Comparison of ENCODE assay signal across 8 mouse cellular contexts in the genomic region with DNA sequence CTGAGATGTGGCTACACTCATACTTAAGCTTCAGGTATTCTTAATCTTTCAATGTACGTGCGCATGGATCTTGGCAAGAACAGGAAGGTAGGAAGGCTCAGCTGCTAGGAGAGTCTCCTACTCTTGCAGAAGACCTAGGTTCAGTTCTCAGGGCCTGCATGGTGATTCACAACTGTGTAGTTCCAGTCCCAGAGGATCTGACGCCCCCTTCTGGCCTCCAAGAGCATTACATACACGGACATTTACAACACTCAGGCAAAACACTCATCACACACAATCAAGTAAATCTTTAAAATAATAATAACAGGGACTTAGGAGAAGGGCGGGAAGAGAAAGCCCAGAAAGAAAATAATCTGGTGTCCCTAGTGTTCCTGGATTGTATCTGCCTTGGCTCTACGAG. TPM values are rescaled to one million over a fixed set of nuclear protein-coding genes. Genes with fewer than 3 reads are reported as not detected.
DNase-seq lines count a peak whose midpoint lies in the region; ATAC-seq and TF ChIP-seq lines count a peak whose summit lies in the region.
"Had no signal": no experiment of that assay in that cellular context is flagged by ENCODE, and none has a peak within 500 bp of the region (broad histone marks: within the 10 kb centered on the region; RNA-seq: fewer than 3 reads in every experiment).

No protein-coding gene starts in this region.

- H3K27me3 ChIP-seq in spleen, adult 2 months (ENCODE audit: control insufficient read depth, insufficient read depth, low read length) = 0 out of 2 replicates have a peak, but pooled peaks cover 1% of the 10 kb centered on the region
- H3K27me3 ChIP-seq in forebrain, embryonic 16.5 days (replicated peaks; ENCODE audit: control insufficient read depth, insufficient read depth, low read length) = no peaks in the 10 kb centered on the region
- peaks cover 22% of the 10 kb centered on the region for H3K27me3 ChIP-seq in midbrain, embryonic 12.5 days

- H3K4me1 ChIP-seq in spleen, adult 2 months (ENCODE audit: control insufficient read depth, insufficient read depth, insufficient read length) = no peaks in the 10 kb centered on the region
- H3K4me1 ChIP-seq in forebrain, embryonic 16.5 days (replicated peaks; ENCODE audit: control insufficient read depth, insufficient read depth, low read length) = peaks cover 7% of the 10 kb centered on the region
- peaks cover 11% of the 10 kb centered on the region for H3K4me1 ChIP-seq in midbrain, embryonic 12.5 days

- H3K27ac ChIP-seq in spleen, adult 2 months (ENCODE audit: insufficient read depth, low read length) = no peak overlapping the region
- H3K27ac ChIP-seq in forebrain, embryonic 16.5 days (ENCODE audit: low read length) = no peak overlapping the region
- no peak overlapping the region for H3K27ac ChIP-seq in midbrain, embryonic 12.5 days (replicated peaks)

- ATAC-seq in forebrain, embryonic 16.5 days = no peak
- ATAC-seq in midbrain, embryonic 12.5 days (ENCODE audit: low FRiP score, low read depth) = no peak
- ATAC-seq in monocyte, adult 5-6 weeks (replicated peaks; ENCODE audit: insufficient number of reproducible peaks, low FRiP score, low TSS enrichment, poor library complexity, severe bottlenecking) = no peak

- TF ChIP-seq POLR2A in spleen, adult 2 months (IDR thresholded peaks at IDR 0.05; ENCODE audit: low read depth, low read length) = no peak

- 55% methylated on average over 6 of the region's 6 CpGs for WGBS in spleen, adult 2 months
- WGBS in forebrain, embryonic 16.5 days = 55% methylated on average over 6 of the region's 6 CpGs
- WGBS in midbrain, embryonic 12.5 days = 51% methylated on average over 6 of the region's 6 CpGs

- H3K36me3 ChIP-seq in spleen, adult 2 months (ENCODE audit: control insufficient read depth, insufficient read depth, low read length) = peaks cover 9% of the 10 kb centered on the region
- H3K36me3 ChIP-seq in forebrain, embryonic 16.5 days (ENCODE audit: control insufficient read depth, insufficient read depth) = peaks cover 13% of the 10 kb centered on the region; the same call in 1 of the 2 replicates
- H3K36me3 ChIP-seq in midbrain, embryonic 12.5 days = peaks cover 30% of the 10 kb centered on the region

- H3K9ac ChIP-seq in forebrain, embryonic 16.5 days (replicated peaks; ENCODE audit: low read depth, low read length) = no peak overlapping the region
- H3K9ac ChIP-seq in midbrain, embryonic 12.5 days (replicated peaks) = no peak overlapping the region

- H3K4me3 ChIP-seq in spleen, adult 2 months (ENCODE audit: extremely low read depth, insufficient read depth, insufficient read length) = no peak overlapping the region
- no peak overlapping the region; the same call in 1 of the 2 replicates for H3K4me3 ChIP-seq in forebrain, embryonic 16.5 days (replicated peaks; ENCODE audit: low read length)
- peak overlapping the region; percentile 33; the same call in 1 of the 2 replicates for H3K4me3 ChIP-seq in midbrain, embryonic 12.5 days

- peak in 1 of 2 experiments; percentile 18 for DNase-seq in spleen, adult 2 months (ENCODE audit: low read depth in 1 of 2, low spot score in 2 of 2)
- DNase-seq in spleen, postnatal 36 days (ENCODE audit: low spot score in 2 of 2) = no peak
- DNase-seq in adrenal gland, postnatal 25 days = peak; percentile 28
- DNase-seq in kidney, postnatal 10 days = peak; percentile 34

- peak overlapping the region; percentile 55 for H3K4me2 ChIP-seq in forebrain, embryonic 16.5 days (ENCODE audit: low read length)
- peak overlapping the region; percentile 58 for H3K4me2 ChIP-seq in midbrain, embryonic 12.5 days (replicated peaks)

- no peaks in the 10 kb centered on the region for H3K9me3 ChIP-seq in forebrain, embryonic 16.5 days (ENCODE audit: control insufficient read depth, low read length)
- no peaks in the 10 kb centered on the region for H3K9me3 ChIP-seq in midbrain, embryonic 12.5 days

- TF ChIP-seq CTCF in spleen, adult 2 months (IDR thresholded peaks at IDR 0.05; ENCODE audit: extremely low read depth, insufficient read depth, insufficient read length, insufficient replicate concordance) = peak; percentile 11; the same call in 1 of the 2 replicates

RNA-seq across cellular contexts. Expression of a gene that starts 14.8 kb away (rescaled TPM):
- polyA plus RNA-seq in spleen, adult 2 months (2012; rRNA removed) = 10.8 and 11.6 TPM in 2 replicates
- total RNA-seq in adrenal gland, postnatal 25 days (2021) = 7.5 and 9.9 TPM in 2 replicates
- polyA plus RNA-seq in forebrain, embryonic 16.5 days (2015; fragmentation: Nextera tagmentation; extraction: Ambion mirVana) = 12.7 and 13.4 TPM in 2 replicates
- 9.4 and 10.0 TPM in 2 replicates for polyA plus RNA-seq in midbrain, embryonic 12.5 days (2016; fragmentation: Nextera tagmentation; extraction: Ambion mirVana)
- 8.4 to 14.5 TPM (median 11.4 TPM) in 3 replicates for total RNA-seq in monocyte, adult 5-6 weeks (2017)

RNA-seq across cellular contexts. Expression of a gene that starts 31.0 kb away (rescaled TPM):
- 0.04 TPM in 1 of 2 replicates, not detected in the other for polyA plus RNA-seq in spleen, adult 2 months (2012; rRNA removed)
- total RNA-seq in adrenal gland, postnatal 25 days (2021) = not detected in 2 replicates
- polyA plus RNA-seq in forebrain, embryonic 16.5 days (2015; fragmentation: Nextera tagmentation; extraction: Ambion mirVana) = not detected in 2 replicates
- not detected in 2 replicates for polyA plus RNA-seq in midbrain, embryonic 12.5 days (2016; fragmentation: Nextera tagmentation; extraction: Ambion mirVana)
- not detected in 3 replicates for total RNA-seq in monocyte, adult 5-6 weeks (2017)
- total RNA-seq: layer of hippocampus, postnatal 25 days had no signal

RNA-seq across cellular contexts. Expression of a gene that starts 38.9 kb away (rescaled TPM):
- 8.6 and 9.8 TPM in 2 replicates for polyA plus RNA-seq in spleen, adult 2 months (2012; rRNA removed)
- total RNA-seq in adrenal gland, postnatal 25 days (2021) = not detected in 2 replicates
- polyA plus RNA-seq in forebrain, embryonic 16.5 days (2015; fragmentation: Nextera tagmentation; extraction: Ambion mirVana) = 0.09 and 0.10 TPM in 2 replicates
- 2.6 and 3.6 TPM in 2 replicates for polyA plus RNA-seq in midbrain, embryonic 12.5 days (2016; fragmentation: Nextera tagmentation; extraction: Ambion mirVana)
- 0.95 to 1.4 TPM (median 0.96 TPM) in 3 replicates for total RNA-seq in monocyte, adult 5-6 weeks (2017)
- total RNA-seq: layer of hippocampus, postnatal 25 days had no signal

Comparison
In these comparisons a context has a peak if more than half of its experiments do, and no peak if none do; other contexts are left out.
1. DNase-seq: peak in adrenal gland, postnatal 25 days (single experiment) and kidney, postnatal 10 days (single experiment); none in spleen, postnatal 36 days (0 of 2).